Mouse (Mus musculus): ENCODE data around the gene Cphx3.
"Not testable (repeated sequence)": the region's sequence is repeated elsewhere in the genome, so short reads cannot be mapped to it uniquely, and the experiment has no call there.

- TF ChIP-seq POLR2A (IDR thresholded peaks at IDR 0.05; ENCODE audit: extremely low read depth, insufficient read depth, low read length); CTCF (IDR thresholded peaks at IDR 0.05; ENCODE audit: low read depth, low read length): not testable (repeated sequence)
Observed at GRCm38 (mm10) chr14:26118550-26119000, 36.5 kb downstream of the Cphx3 start.
